Mouse (Mus musculus): ENCODE measurements around the gene Klhl29. TPM values are rescaled to one million over a fixed set of nuclear protein-coding genes. Genes with fewer than 3 reads are reported as not detected.

The Klhl29 gene
- polyA plus RNA-seq, 1 experiment: 8.7 TPM

DNA sequence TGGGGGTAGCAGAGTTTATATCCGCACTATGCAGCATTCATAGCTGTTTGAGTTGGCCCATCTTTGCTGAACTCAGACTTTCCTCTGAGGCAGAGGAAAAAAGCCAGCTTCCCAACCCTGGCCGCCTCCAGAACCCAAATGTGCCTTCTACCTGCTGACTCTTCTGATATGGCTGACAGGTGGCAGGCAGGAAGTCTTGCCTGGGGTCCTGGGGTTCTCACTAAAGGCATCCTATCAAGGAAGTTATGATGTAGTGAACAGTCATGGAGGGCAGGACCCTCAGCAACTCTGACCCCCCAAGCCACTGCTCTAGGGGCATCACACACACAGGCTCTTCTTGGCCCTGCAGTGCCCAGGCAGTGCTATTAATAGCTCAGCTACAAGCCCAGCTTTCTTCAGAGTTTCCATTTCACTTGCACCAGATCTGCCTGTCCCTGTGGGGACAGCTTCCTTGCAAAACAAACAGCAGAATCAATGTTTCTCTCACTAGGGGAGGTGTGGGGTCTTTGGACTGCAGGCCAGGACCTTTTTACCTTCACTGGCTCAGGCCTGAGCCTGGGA is 187.6 kb downstream of the Klhl29 start:
- DNase-seq (ENCODE audit: low spot score): no peak

DNA sequence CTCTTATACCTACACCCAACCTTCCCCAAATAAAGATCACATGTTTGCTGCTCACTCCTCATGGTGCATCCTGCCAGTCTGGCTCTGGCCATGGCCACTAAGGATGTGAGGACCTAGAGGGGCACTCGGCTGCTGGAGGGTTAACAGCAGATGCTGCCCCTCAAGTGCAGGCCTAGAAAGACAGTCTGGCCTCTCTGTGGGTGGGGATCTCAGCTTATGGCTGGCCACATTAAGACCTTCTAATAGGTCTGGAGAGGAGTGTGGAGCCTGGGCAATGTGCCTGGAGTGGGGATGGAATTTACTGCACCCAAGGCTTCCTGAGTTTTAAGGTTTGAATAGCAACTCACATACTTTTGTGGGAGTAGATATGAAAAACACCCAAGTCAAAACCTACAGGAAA is 188.8 kb downstream of the Klhl29 start:
- DNase-seq (ENCODE audit: low spot score): no peak

DNA sequence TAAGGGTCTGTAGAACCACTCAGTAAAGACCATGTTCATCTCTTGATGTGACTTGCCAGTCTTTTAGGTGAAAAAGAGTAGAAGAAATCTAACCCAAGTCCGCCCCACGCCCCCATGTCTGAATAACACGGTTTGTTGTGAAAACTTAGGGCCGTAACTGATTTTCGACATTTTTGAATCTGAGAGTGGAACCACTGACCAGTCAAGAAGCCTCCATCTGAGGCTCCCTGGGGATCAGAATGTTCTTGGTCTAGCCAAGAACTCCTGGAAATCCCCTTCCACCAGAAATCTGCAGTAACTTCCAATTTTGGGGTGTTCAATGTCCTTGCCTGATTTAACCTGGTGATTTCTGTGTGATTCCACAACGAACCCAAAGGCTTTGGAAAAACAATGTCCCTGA is 189.9 kb downstream of the Klhl29 start:
- DNase-seq (ENCODE audit: low spot score): no peak

DNA sequence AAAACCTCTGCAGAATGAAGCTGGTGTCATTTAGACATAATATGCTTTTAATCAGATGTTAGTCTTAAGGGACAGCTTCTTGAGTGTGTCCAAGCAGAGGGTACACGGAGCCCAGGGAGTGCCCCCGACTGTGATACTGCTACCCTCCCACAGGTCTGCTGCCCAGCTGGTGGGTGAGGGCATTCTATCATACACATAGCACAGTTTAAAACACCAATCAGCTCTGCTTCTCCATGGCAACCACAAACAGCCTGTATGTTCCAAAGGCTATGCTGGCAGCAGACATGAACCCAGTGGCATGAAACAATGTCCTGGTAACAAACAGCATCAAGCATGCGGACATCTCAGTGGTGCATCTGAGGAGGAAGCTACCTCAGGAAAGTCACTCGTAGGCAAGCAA is 192.9 kb downstream of the Klhl29 start:
- no peak for DNase-seq (ENCODE audit: low spot score)

DNA sequence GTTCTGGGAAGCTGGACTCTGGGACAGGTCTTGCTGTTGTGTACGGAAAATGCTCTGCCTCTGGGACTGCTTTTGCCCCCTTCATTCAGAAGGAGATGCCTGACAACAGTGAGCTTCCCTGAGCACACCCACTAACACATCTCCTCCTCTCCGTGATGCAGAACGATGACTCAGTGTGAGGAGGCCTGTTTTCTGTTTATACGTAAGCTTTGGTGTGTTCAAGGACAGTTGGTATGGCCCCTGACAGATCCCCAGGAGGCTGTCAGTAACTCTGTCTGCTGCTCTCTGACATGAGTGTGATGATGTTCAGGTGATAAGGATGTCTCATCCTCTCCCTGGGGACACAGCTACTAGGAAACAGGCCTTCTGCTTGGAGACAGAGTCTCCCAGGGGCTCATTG is 193.3 kb downstream of the Klhl29 start:
- DNase-seq (ENCODE audit: low spot score): no peak

- no peak for DNase-seq (ENCODE audit: low spot score)
Measured at GRCm38 (mm10) chr12:5176716-5177341, 198.7 kb downstream of the Klhl29 start.

DNA sequence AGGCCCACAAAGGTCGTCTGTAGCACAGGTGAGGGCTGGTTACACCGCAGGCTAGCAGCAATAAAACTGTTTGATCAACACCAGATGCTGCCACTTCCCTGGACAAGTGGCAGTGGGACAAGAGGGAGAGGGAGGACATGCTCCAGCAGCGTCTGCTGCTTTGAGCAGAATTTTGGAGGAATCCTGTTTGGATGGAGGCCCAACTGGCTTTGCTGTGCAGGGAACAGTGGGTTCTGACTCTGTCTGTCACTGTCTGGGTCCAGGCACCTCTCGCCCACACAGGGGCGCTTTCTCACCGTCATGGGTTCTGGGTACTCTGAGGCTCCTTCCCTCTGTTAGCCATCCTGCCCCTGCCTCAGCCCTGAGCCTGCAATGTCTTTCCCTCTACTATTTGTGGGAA is 209.3 kb downstream of the Klhl29 start:
- DNase-seq (ENCODE audit: low spot score): no peak

DNA sequence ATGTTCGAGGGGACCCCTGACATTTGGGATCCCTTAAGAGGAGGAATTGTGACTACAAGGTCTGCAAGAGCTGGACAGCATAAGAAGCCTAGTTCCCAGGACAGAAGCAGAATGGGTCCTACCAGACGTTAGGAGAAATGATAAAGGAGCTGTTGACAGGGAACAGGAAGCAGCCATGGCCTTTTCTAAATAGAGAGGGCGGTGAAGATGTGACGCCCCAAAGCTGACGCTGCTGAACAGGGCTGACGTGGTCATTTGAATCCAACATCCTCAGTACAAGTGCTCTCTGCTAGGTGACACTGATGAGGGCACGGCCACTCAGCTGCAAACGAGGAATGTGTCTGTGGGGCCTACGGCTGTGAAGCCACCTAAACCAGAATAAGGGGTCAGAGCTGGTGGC is 210.1 kb downstream of the Klhl29 start:
- DNase-seq (ENCODE audit: low spot score): no peak

DNA sequence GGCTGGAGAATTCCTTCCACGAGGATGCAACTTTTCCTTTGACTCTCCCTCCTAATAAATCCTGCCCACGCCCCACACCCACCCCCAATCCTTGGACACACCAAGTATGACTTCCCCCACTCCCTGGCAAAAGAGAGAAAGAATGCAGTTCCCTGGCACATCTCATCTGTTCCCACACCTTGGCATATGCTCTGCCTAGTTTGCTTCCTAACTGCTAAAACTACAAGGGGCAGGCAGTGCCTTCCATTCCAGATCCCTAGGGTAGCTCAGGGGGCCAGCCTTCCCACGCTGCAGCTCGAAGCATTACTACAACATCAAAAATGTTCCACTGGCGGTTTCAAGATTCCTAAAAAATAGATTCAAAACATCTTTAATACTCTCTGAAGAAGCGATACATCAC is 212.8 kb downstream of the Klhl29 start:
- DNase-seq (ENCODE audit: low spot score): no peak

GRCm38 (mm10) chr12:5161631-5162030 is 213.9 kb downstream of the Klhl29 start:
- no peak for DNase-seq (ENCODE audit: low spot score)

- no peak for DNase-seq (ENCODE audit: low spot score)
Measured at GRCm38 (mm10) chr12:5157931-5158481, 217.5 kb downstream of the Klhl29 start.

DNA sequence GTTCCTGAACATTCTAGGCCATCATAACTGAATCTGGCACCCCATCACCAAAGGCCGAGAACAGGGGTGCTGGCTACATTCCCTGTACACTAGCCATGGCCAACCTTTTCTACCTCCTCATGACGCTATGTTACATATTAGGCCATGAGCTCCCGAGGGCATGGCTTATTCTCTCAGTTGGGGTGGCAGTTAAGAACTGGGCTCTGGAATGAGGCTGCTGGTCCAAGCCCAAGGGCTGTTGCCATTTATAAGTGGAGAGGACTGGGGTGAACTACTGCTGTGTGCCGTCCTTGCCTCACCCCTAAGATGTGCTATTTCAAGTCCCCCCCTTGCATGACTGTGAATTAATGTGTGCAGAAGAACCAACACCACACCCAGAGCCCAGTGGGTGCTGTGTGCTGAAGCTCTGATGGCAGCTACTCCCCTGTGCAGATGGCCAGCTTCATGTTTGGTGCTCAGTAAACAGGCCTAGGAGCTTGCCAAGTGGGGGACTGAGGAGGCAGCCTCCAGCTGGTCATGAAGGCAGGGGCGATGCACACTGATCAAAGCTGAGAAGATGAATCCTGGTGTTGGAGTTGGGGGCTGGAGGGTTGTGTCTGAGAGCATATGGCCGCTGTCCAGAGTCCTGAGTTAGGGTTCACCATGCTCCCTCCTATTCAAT is 218.3 kb downstream of the Klhl29 start:
- no peak for DNase-seq (ENCODE audit: low spot score)

DNA sequence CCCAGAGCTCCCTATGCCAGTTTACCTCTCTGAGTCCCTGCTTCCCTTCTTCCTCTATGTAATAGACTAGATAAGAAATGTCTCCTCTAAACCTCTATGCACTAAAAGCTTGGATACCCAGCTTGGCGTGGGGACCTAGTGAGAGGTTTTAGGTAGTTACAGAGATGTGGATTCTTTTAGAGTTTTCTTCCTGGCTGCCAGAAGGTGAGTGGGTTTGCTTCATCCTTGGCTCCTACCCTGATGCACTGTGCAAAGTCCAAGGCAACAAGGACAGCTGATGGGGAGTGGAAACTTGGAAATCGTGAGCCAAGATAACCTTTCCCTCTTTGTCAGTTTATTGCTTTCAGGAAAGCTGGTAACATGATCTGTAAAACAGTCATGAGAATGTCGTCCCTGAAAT is 220.3 kb downstream of the Klhl29 start:
- no peak for DNase-seq (ENCODE audit: low spot score)

GRCm38 (mm10) chr12:5151859-5152258 is 223.6 kb downstream of the Klhl29 start:
- DNase-seq (ENCODE audit: low spot score): no peak

DNA sequence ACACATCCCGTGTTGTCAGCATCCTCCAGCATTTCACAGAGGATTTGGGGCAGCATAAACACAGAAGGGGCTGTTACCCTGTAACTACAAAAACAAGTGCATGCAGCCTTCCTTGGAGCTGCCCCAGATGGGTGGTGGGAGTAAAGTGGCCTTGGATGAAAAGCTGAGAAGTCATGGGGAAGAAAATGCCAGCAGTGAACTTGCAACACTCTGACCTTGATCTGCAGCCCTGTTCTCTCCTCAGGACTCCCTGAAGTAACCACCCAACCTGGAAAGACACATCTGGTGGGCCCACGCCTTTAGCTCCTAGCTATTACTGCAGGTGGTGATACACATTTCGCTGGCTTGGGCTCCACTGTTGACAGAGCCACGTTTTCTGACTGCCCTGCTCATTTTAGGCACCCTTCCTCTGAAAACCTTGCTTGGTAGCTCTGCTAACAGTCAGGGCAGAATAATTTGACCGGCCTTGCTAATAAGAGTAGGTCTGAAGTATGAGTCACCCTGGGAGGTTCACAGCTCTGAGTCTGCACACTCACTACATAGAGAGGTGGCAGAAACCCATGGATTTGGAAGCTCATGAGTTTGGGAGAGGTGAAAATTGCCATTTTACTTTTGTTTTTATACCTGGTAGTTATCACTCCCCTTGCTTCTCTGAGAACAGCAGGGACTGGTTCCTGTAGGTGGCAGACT is 228.0 kb downstream of the Klhl29 start:
- no peak for DNase-seq (ENCODE audit: low spot score)

DNA sequence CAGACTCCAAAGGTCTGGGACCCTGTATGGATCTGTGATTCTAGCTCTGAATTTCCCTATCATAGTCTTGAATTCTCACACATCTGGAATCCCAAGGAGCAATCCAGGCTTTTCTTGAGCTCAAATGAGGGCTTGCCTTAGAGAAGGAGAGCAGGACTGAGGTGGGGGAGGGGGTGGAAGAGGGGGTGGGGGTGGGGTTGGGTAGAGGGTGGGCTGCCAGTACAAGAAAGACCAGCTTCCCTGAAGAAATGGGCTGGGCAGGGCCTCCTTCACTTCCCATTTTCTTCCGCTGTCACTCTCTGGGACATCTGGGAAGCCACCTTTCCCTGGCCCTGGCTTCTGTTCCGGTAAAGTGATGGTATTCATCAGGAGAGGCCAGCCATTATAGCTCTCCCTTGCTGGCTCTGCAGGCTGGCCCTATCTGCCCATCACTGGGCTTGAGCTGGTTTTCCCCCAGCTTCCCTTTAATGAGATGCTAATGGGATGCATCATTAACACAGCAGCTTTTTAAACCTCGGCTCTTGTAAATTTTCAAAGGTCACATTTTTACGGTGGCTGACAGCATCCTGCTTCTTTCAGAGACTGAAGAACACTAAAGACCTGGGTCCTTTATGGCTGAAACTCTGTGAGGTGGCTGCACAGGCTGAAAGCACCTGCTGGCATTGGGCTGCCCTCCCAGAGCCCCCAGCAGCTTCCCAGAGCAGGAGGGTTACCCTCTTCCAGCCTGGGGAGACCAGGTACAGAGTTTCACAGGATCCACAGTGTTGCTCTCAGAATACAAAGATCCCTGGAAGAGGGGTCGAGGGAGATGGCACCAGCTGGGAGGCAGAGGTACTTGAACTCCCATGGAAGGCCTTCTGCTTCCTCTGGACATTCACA is 231.3 kb downstream of the Klhl29 start:
- DNase-seq (ENCODE audit: low spot score): no peak

DNA sequence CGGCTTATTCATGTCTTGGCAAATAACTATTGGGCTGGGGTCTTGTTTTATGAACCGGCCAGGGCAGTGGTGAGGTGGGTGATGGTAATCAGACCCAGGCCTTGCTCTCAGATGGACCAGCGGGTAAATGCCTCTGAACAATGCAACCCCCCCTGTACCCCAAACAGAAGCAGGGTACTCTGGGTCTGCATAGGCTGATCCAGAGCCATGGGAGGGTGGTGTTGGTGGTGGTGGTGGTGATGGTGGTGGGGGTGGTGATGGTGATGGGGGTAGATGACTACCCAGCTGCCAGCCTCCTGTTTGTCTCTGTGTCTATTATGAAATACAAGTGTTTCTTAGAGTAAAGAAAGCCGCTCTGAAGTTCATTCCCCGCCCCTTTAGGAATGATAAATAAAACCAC is 232.3 kb downstream of the Klhl29 start:
- DNase-seq (ENCODE audit: low spot score): no peak

- DNase-seq (ENCODE audit: low spot score): peak; percentile 64
Measured at GRCm38 (mm10) chr12:5142776-5143175, 232.7 kb downstream of the Klhl29 start.

DNA sequence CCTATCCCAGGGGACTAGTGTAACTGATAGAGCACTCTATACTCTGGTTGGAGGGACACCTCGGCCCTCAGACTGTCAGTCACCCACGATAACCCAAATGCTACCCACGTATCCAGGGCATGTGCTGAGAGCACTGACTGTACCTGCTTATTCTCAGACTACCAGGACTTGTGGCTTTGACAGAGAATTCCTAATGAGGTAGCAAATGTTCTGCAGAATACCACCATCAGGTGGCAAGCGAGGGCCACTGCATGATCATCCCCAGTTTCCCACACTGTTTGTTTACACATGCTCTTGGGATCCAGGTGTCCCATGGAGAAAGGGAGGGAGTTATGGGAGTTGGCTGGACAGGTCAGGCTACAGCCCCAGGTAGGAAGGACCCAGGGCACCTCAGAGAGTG is 234.4 kb downstream of the Klhl29 start:
- no peak for DNase-seq (ENCODE audit: low spot score)

GRCm38 (mm10) chr12:5139302-5139701 is 236.2 kb downstream of the Klhl29 start:
- DNase-seq (ENCODE audit: low spot score): no peak

- DNase-seq (ENCODE audit: low spot score): no peak
Measured at GRCm38 (mm10) chr12:5136300-5136699, 239.2 kb downstream of the Klhl29 start.

- no peak for DNase-seq (ENCODE audit: low spot score)
Measured at GRCm38 (mm10) chr12:5129190-5129589, 246.3 kb downstream of the Klhl29 start.
